Mouse (Mus musculus): ENCODE measurements around the gene Cdc123. TPM values are rescaled to one million over a fixed set of nuclear protein-coding genes. Genes with fewer than 3 reads are reported as not detected.

The Cdc123 gene
- total RNA-seq (2014; rRNA removed) (92.7 and 117 TPM in 2 replicates), polyA plus RNA-seq (2012; rRNA removed) (29.5 and 33.9 TPM in 2 replicates)

DNA sequence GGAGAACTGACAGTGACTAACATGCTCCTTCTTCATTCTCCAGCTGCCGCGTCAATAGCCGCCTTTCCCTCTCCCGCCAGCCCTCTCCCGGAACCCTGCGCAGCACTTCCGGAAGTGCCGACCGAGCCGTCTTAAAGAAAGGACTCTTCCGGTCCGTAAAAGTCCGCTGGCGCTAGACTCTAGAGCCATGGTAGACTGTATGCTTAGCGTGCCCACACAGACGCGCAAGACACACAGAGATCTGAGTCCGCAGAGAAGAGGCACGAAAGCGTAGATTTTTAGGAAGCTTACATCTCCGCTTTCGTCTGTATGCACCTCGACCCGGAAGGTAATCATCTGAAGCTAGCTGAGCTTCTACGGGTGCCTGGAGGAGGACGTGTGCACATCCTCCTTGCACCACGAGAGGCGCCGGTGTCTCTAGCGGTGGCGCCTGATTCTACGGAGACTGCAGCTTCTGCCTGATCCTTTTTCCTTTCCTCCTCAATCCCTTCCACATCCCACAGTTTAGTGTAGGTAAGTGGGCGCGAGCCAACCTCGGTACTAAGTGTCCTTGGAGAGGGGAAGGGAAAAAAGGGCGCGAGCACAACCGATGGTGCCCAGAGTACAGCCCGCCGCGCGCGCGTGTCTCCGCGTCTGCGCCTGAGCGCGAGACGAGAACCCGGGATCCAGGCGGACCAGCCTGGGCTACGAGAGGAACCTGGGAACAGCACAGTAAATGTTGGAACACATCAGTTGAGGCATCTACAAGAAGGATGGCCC lies at the start of gene Cdc123, which contains the start of gene Nudt5:
TSS of gene Cdc123 (minus strand) at position 292 of the 759 bp plus-strand sequence.
TSS of gene Nudt5 (plus strand) at position 147 of the 759 bp plus-strand sequence.
- Histone ChIP-seq H3K4me3 (ENCODE audit: insufficient read depth, low read depth, low read length) (peak within 1 kb of the TSS; percentile 83), H3K27ac (replicated peaks; ENCODE audit: insufficient read depth, low read depth, low read length) (peak within 1 kb of the TSS; percentile 95), H3K36me3 (ENCODE audit: control insufficient read depth, insufficient read depth, low read length) (peaks cover 10% of the 10 kb centered on the region; the same call in 1 of the 2 replicates), H3K79me2 (ENCODE audit: control insufficient read depth, insufficient read depth, low read length) (peaks cover 14% of the 10 kb centered on the region; the same call in 1 of the 2 replicates), H3K4me1 (ENCODE audit: control insufficient read depth, insufficient read depth, low read length) (no peaks in the 10 kb centered on the region; the same call in 1 of the 2 replicates), H3K27me3 (ENCODE audit: control insufficient read depth, insufficient read depth, low read length) (no peaks in the 10 kb centered on the region), H3K9ac (ENCODE audit: low read depth, low read length) (peak within 1 kb of the TSS; percentile 84)
- under 1% methylated on average over 53 of the region's 53 CpGs for WGBS
- TF ChIP-seq POLR2A (IDR thresholded peaks at IDR 0.05; ENCODE audit: extremely low read depth, insufficient read depth, low read length) (0 out of 2 replicates have a peak, but pooled peaks have one; percentile 41), CTCF (IDR thresholded peaks at IDR 0.05; ENCODE audit: low read depth, low read length) (peak; percentile 84)
- DNase-seq (ENCODE audit: extremely low read depth, low read depth, low spot score): peak; percentile 93

DNA sequence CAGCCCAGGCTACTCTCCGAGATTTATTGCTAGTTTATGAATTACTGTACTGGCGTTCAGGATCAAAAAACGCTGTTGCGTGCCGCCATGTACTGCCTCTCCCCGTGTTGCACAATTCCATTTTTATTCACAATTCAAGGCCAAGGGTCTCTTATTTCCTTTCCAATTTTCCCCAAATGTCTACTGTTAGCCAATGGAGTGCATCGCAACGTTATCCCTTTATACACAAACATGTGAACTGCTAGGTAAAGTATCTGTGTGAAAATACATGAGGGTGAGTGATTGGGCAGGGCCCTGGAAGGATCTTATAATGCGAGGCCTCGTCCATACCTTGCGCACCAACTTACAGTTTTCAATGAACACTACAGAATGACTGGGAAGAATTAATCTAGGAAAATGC lies 49.3 kb upstream of the Cdc123 start:
- Histone ChIP-seq H3K27me3 (ENCODE audit: control insufficient read depth, insufficient read depth, low read length) (no peaks in the 10 kb centered on the region), H3K4me1 (ENCODE audit: control insufficient read depth, insufficient read depth, low read length) (peaks cover 4% of the 10 kb centered on the region; the same call in 1 of the 2 replicates), H3K36me3 (ENCODE audit: control insufficient read depth, insufficient read depth, low read length) (peaks cover 28% of the 10 kb centered on the region), H3K79me2 (ENCODE audit: control insufficient read depth, insufficient read depth, low read length) (no peaks in the 10 kb centered on the region), H3K9ac (ENCODE audit: low read depth, low read length) (0 out of 2 replicates have a peak overlapping the region, but pooled peaks have one; percentile 15), H3K27ac (replicated peaks; ENCODE audit: insufficient read depth, low read depth, low read length) (no peak overlapping the region), H3K4me3 (ENCODE audit: insufficient read depth, low read depth, low read length) (no peak overlapping the region)
- 29% methylated on average over 11 of the region's 11 CpGs for WGBS
- TF ChIP-seq CTCF (IDR thresholded peaks at IDR 0.05; ENCODE audit: low read depth, low read length): no peak
- no peak for TF ChIP-seq POLR2A (IDR thresholded peaks at IDR 0.05; ENCODE audit: extremely low read depth, insufficient read depth, low read length)
- peak; percentile 35 for DNase-seq (ENCODE audit: extremely low read depth, low read depth, low spot score)

DNA sequence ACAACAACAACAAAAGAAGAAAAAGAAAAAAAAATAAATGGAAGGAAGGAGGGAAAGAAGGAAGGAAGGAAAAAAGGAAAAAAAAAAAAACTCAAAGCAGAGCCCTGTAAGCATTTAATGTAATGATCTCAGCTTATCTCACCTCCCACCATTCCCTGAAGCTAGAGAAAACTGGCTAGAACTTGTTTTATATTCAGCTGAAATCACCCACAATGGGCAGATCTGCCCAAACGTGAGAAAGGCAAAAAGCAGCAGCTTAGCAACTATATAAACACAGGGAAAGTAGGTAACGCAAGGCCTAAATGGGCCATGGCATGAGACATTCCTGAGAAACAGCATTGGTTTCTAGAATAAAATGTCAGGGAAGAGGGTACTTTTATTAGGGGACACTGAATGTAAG lies 44.4 kb upstream of the Cdc123 start:
- no peak overlapping the region for H3K4me3 ChIP-seq (ENCODE audit: insufficient read depth, low read depth, low read length)
- no peaks in the 10 kb centered on the region for H3K27me3 ChIP-seq (ENCODE audit: control insufficient read depth, insufficient read depth, low read length)
- H3K4me1 ChIP-seq (ENCODE audit: control insufficient read depth, insufficient read depth, low read length): peaks cover 4% of the 10 kb centered on the region; the same call in 1 of the 2 replicates
- 0 out of 2 replicates have a peak, but pooled peaks cover 4% of the 10 kb centered on the region for H3K79me2 ChIP-seq (ENCODE audit: control insufficient read depth, insufficient read depth, low read length)
- no peak for DNase-seq (ENCODE audit: extremely low read depth, low read depth, low spot score)
- no peak overlapping the region for H3K27ac ChIP-seq (replicated peaks; ENCODE audit: insufficient read depth, low read depth, low read length)
- TF ChIP-seq POLR2A (IDR thresholded peaks at IDR 0.05; ENCODE audit: extremely low read depth, insufficient read depth, low read length): no peak
- no peak for TF ChIP-seq CTCF (IDR thresholded peaks at IDR 0.05; ENCODE audit: low read depth, low read length)
- no peak overlapping the region for H3K9ac ChIP-seq (ENCODE audit: low read depth, low read length)
- peaks cover 37% of the 10 kb centered on the region for H3K36me3 ChIP-seq (ENCODE audit: control insufficient read depth, insufficient read depth, low read length)
- 72% methylated on average over 2 of the region's 2 CpGs for whole genome bisulfite sequencing

DNA sequence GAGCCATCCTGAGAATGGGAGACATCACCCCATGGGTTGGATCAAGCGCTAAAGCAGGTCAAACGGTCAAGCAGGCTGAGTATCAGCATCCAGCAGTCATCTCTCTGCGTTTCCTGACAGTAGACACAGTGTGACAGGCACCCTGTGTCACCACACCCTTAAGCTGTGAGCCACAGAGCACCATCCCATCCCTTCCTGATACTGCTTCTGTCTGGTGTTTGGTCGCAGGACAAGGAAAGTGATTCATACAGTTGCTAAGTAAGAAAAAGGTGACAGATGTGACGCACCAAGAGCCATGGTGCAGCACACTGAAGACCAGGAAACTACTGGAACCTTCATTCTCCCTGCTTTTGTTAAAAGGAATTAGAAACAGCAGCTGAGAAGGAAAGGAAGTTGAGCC lies 43.9 kb upstream of the Cdc123 start:
- no peak for DNase-seq (ENCODE audit: extremely low read depth, low read depth, low spot score)
- H3K27ac ChIP-seq (replicated peaks; ENCODE audit: insufficient read depth, low read depth, low read length): no peak overlapping the region
- TF ChIP-seq CTCF (IDR thresholded peaks at IDR 0.05; ENCODE audit: low read depth, low read length): no peak
- no peak for TF ChIP-seq POLR2A (IDR thresholded peaks at IDR 0.05; ENCODE audit: extremely low read depth, insufficient read depth, low read length)
- H3K36me3 ChIP-seq (ENCODE audit: control insufficient read depth, insufficient read depth, low read length): peaks cover 37% of the 10 kb centered on the region
- no peaks in the 10 kb centered on the region for H3K4me1 ChIP-seq (ENCODE audit: control insufficient read depth, insufficient read depth, low read length)
- H3K9ac ChIP-seq (ENCODE audit: low read depth, low read length): no peak overlapping the region
- 0 out of 2 replicates have a peak, but pooled peaks cover 4% of the 10 kb centered on the region for H3K79me2 ChIP-seq (ENCODE audit: control insufficient read depth, insufficient read depth, low read length)
- no peak overlapping the region for H3K4me3 ChIP-seq (ENCODE audit: insufficient read depth, low read depth, low read length)
- 82% methylated on average over 5 of the region's 5 CpGs for WGBS
- no peaks in the 10 kb centered on the region for H3K27me3 ChIP-seq (ENCODE audit: control insufficient read depth, insufficient read depth, low read length)

DNA sequence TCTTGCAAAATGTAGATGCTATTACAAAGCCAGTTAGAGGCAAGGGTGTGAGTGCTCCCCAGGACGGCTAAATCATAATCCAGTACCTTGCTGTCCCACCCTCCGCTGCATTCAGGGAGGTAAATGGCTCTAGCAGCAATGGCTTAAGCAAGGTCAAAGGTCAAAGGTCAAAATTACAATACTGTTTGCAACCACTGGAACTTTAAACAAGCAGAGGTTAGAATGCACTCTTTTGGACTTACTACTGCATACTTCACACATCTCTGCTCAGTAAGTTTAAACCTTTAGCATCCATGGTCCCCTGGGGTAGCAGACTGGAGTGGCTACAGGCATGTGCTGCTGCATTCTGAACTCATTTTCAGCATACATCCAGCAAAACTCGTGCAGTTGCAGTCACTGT lies 32.5 kb upstream of the Cdc123 start:
- TF ChIP-seq CTCF (IDR thresholded peaks at IDR 0.05; ENCODE audit: low read depth, low read length) (no peak), POLR2A (IDR thresholded peaks at IDR 0.05; ENCODE audit: extremely low read depth, insufficient read depth, low read length) (no peak)
- peaks cover 35% of the 10 kb centered on the region for H3K36me3 ChIP-seq (ENCODE audit: control insufficient read depth, insufficient read depth, low read length)

More for the DNA sequence above, 32.5 kb upstream of the Cdc123 start:
- H3K9ac ChIP-seq (ENCODE audit: low read depth, low read length): no peak overlapping the region
- no peak overlapping the region for H3K4me3 ChIP-seq (ENCODE audit: insufficient read depth, low read depth, low read length)
- peaks cover 4% of the 10 kb centered on the region for H3K4me1 ChIP-seq (ENCODE audit: control insufficient read depth, insufficient read depth, low read length)
- H3K79me2 ChIP-seq (ENCODE audit: control insufficient read depth, insufficient read depth, low read length): no peaks in the 10 kb centered on the region
- DNase-seq (ENCODE audit: extremely low read depth, low read depth, low spot score): peak; percentile 71
- 25% methylated on average over 3 of the region's 3 CpGs for WGBS
- no peak overlapping the region for H3K27ac ChIP-seq (replicated peaks; ENCODE audit: insufficient read depth, low read depth, low read length)
- H3K27me3 ChIP-seq (ENCODE audit: control insufficient read depth, insufficient read depth, low read length): no peaks in the 10 kb centered on the region
